Mouse (Mus musculus): ENCODE measurements around the gene Rorc.

DNA sequence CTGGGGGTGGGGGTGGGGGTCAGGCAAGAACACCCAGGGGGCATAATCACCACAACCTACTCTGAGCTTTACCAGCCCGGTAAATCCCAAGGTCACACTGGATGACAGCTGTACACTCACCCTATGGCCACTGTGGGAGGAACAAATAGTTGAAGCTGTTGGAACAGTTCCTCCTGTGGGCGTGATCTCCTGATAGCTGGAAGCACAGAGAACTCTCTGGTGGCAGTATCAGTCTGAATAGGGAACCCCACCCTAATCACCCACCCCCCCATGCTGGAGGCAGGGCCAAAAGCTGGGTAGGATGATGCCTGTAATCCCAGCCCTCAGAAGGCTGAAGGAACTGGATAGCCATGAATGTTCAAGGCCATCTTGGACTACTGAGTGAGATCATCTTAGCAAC, 2.9 kb upstream of the Rorc start:
- TF ChIP-seq POLR2A (IDR thresholded peaks at IDR 0.05; ENCODE audit: borderline replicate concordance, low read depth, low read length) (no peak), CTCF (IDR thresholded peaks at IDR 0.05; ENCODE audit: low read depth, low read length) (no peak)

Measured in bone marrow macrophage, adult 2 months (primary cell).